In the genomic region with DNA sequence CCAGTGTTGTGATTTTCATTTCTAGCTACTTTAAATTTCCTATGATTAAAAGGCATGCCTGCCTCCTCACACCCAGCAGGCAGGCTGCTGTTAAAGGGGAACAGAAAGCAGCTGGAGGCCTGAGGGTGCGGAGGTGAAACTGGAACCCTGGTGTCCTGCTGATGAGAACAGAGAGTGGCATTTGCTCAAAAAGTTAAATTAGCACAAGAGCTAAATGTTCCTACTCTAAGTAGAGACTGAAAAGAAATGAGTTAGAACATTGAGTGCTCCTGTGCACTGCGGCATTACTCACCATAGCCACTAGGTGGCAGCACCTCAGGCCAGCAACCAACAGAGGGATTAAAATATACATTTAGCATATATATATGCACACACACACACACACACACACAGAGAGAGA, we compare ENCODE assay signal across 8 mouse cellular contexts. TPM values are rescaled to one million over a fixed set of nuclear protein-coding genes. Genes with fewer than 3 reads are reported as not detected.
A peak's percentile ranks its signal among the peaks of the same experiment; 100 is the strongest.
DNase-seq lines count a peak whose midpoint lies in the region; ATAC-seq and TF ChIP-seq lines count a peak whose summit lies in the region.
"Had no signal": no experiment of that assay in that cellular context is flagged by ENCODE, and none has a peak within 500 bp of the region (broad histone marks: within the 10 kb centered on the region; RNA-seq: fewer than 3 reads in every experiment).

No protein-coding gene starts in this region.

- in situ Hi-C loops in Patski (cut with MboI; ENCODE audit: low pct_unique_long_range_greater_than_20kb), result no loop called here

- no peak overlapping the region for H3K4me3 ChIP-seq in midbrain, embryonic 10.5 days
- H3K4me3 ChIP-seq in midbrain, embryonic 13.5 days (replicated peaks), result no peak overlapping the region
- no peak overlapping the region for H3K4me3 ChIP-seq in liver, postnatal 0 days (ENCODE audit: low read depth, low read length)
- H3K4me3 ChIP-seq: heart, embryonic 15.5 days had no signal

- no peaks in the 10 kb centered on the region for H3K27me3 ChIP-seq in midbrain, embryonic 10.5 days (ENCODE audit: low read depth, poor library complexity, severe bottlenecking)
- no peaks in the 10 kb centered on the region for H3K27me3 ChIP-seq in midbrain, embryonic 13.5 days
- peaks cover 20% of the 10 kb centered on the region for H3K27me3 ChIP-seq in Patski
- H3K27me3 ChIP-seq in liver, postnatal 0 days (ENCODE audit: insufficient read depth, low read length), result no peaks in the 10 kb centered on the region

- CTCF ChIA-PET in Patski (lab: Charles Lee), result interaction anchor here (0.6 to 1.8 kb wide), 10 partner anchors 11 to 88 kb away, joined by 3 to 17 read pairs (median 4); a partner anchor contains a TSS

- H3K9ac ChIP-seq in midbrain, embryonic 13.5 days (replicated peaks), result no peak overlapping the region
- H3K9ac ChIP-seq in liver, postnatal 0 days (replicated peaks), result no peak overlapping the region
- H3K9ac ChIP-seq: heart, embryonic 15.5 days had no signal

- peak; percentile 46 for DNase-seq in midbrain, embryonic 10.5 days (ENCODE audit: low spot score)
- DNase-seq in Patski (ENCODE audit: low read depth, low spot score), result no peak
- peak; percentile 64 to 70 for DNase-seq in cerebellum, postnatal 10 days
- DNase-seq in heart, postnatal 36 days, result peak; percentile 58 to 67
- peak; percentile 65 for DNase-seq in liver, postnatal 0 days
- peak; percentile 67 for DNase-seq in right cerebral cortex, postnatal 25 days

- no peaks in the 10 kb centered on the region for H3K36me3 ChIP-seq in midbrain, embryonic 10.5 days
- no peaks in the 10 kb centered on the region for H3K36me3 ChIP-seq in midbrain, embryonic 13.5 days
- H3K36me3 ChIP-seq in liver, postnatal 0 days (replicated peaks; ENCODE audit: insufficient read depth, low read length), result no peaks in the 10 kb centered on the region
- H3K36me3 ChIP-seq: heart, embryonic 15.5 days had no signal

- TF ChIP-seq EP300 in liver, postnatal 0 days (IDR thresholded peaks at IDR 0.05; ENCODE audit: low read depth), result no peak

- no peaks in the 10 kb centered on the region for H3K4me1 ChIP-seq in midbrain, embryonic 10.5 days
- H3K4me1 ChIP-seq in midbrain, embryonic 13.5 days (replicated peaks), result no peaks in the 10 kb centered on the region
- peaks cover 37% of the 10 kb centered on the region for H3K4me1 ChIP-seq in liver, postnatal 0 days (ENCODE audit: insufficient read depth)

- peak; percentile 77 for TF ChIP-seq CTCF in Patski (IDR thresholded peaks at IDR 0.05)
- peak; percentile 90 for TF ChIP-seq CTCF in liver, postnatal 0 days (IDR thresholded peaks at IDR 0.05; ENCODE audit: low read depth)

- no peak; the same call in 1 of the 2 replicates for ATAC-seq in midbrain, embryonic 13.5 days
- ATAC-seq in Patski, result no peak
- no peak for ATAC-seq in liver, postnatal 0 days

- no peaks in the 10 kb centered on the region for H3K9me3 ChIP-seq in midbrain, embryonic 10.5 days (replicated peaks)
- no peaks in the 10 kb centered on the region for H3K9me3 ChIP-seq in midbrain, embryonic 13.5 days
- no peaks in the 10 kb centered on the region for H3K9me3 ChIP-seq in liver, postnatal 0 days (ENCODE audit: low read length)
- H3K9me3 ChIP-seq: heart, embryonic 15.5 days had no signal

- POLR2A ChIA-PET in Patski (lab: Charles Lee), result no interaction called here

- intact Hi-C loops in heart, postnatal 36 days (cut with DNase I), result loop anchor here (5.0 kb wide), 2 partner anchors 46 to 81 kb away; no protein-coding TSS in a partner anchor

- WGBS in midbrain, embryonic 10.5 days, result 26% methylated on average over 2 of the region's 2 CpGs
- 23% methylated on average over 2 of the region's 2 CpGs for WGBS in midbrain, embryonic 13.5 days
- 32% methylated on average over 2 of the region's 2 CpGs for WGBS in liver, postnatal 0 days (ENCODE audit: insufficient replicate concordance)

- H3K27ac ChIP-seq in midbrain, embryonic 10.5 days (replicated peaks), result no peak overlapping the region
- no peak overlapping the region for H3K27ac ChIP-seq in midbrain, embryonic 13.5 days
- H3K27ac ChIP-seq in liver, postnatal 0 days (ENCODE audit: low read depth), result no peak overlapping the region
- H3K27ac ChIP-seq: heart, embryonic 15.5 days had no signal

- H3K4me2 ChIP-seq in midbrain, embryonic 13.5 days (replicated peaks), result no peak overlapping the region
- H3K4me2 ChIP-seq in liver, postnatal 0 days (ENCODE audit: low read depth, low read length), result no peak overlapping the region
- H3K4me2 ChIP-seq: heart, embryonic 15.5 days had no signal

RNA-seq across cellular contexts. Expression of a gene that starts 12.4 kb away (rescaled TPM):
- not detected in 2 replicates for polyA plus RNA-seq in midbrain, embryonic 10.5 days (2016; fragmentation: Nextera tagmentation; extraction: Ambion mirVana)
- polyA plus RNA-seq in midbrain, embryonic 13.5 days (2015; fragmentation: Nextera tagmentation; extraction: Ambion mirVana), result not detected in 2 replicates
- not detected for polyA plus RNA-seq in Patski (2021)
- total RNA-seq in heart, postnatal 36 days (2021), result not detected
- 130 and 144 TPM in 2 replicates for polyA plus RNA-seq in liver, postnatal 0 days (2015; fragmentation: Nextera tagmentation; extraction: Ambion mirVana)
- polyA plus RNA-seq: heart, embryonic 15.5 days had no signal

RNA-seq across cellular contexts. Expression of a gene that starts 22.3 kb away (rescaled TPM):
- polyA plus RNA-seq in midbrain, embryonic 10.5 days (2016; fragmentation: Nextera tagmentation; extraction: Ambion mirVana), result 0.68 and 0.85 TPM in 2 replicates
- polyA plus RNA-seq in midbrain, embryonic 13.5 days (2015; fragmentation: Nextera tagmentation; extraction: Ambion mirVana), result 0.89 and 0.96 TPM in 2 replicates
- polyA plus RNA-seq in Patski (2021), result 0.23 TPM
- total RNA-seq in heart, postnatal 36 days (2021), result 1 to 10 TPM in 1 of 2 experiments, under 1 TPM in 1; 0.95 to 1.8 TPM
- polyA plus RNA-seq in liver, postnatal 0 days (2015; fragmentation: Nextera tagmentation; extraction: Ambion mirVana), result 0.31 and 0.32 TPM in 2 replicates

RNA-seq across cellular contexts. Expression of a gene that starts 30.3 kb away (rescaled TPM):
- 0.78 and 0.84 TPM in 2 replicates for polyA plus RNA-seq in midbrain, embryonic 10.5 days (2016; fragmentation: Nextera tagmentation; extraction: Ambion mirVana)
- polyA plus RNA-seq in midbrain, embryonic 13.5 days (2015; fragmentation: Nextera tagmentation; extraction: Ambion mirVana), result 2.1 and 2.2 TPM in 2 replicates
- polyA plus RNA-seq in Patski (2021), result not detected
- total RNA-seq in heart, postnatal 36 days (2021), result 1 to 10 TPM; 1.6 to 1.9 TPM
- 1.0 and 1.1 TPM in 2 replicates for polyA plus RNA-seq in liver, postnatal 0 days (2015; fragmentation: Nextera tagmentation; extraction: Ambion mirVana)

Comparison
In these comparisons a context has a peak if more than half of its experiments do, and no peak if none do; other contexts are left out.
1. RNA of a gene that starts 12.4 kb away (polyA plus RNA-seq): 130 to 144 TPM in liver, postnatal 0 days; not detected in midbrain, embryonic 10.5 days, not detected in midbrain, embryonic 13.5 days and not detected in Patski (single experiment); every median in the first group is over 100 times any median in the second.